Mouse (Mus musculus): ENCODE results near the gene Polk. TPM values are rescaled to one million over a fixed set of nuclear protein-coding genes. Genes with fewer than 3 reads are reported as not detected.

Polk gene
- 10 to 100 TPM; 12.3 to 15.6 (median 12.7) TPM for total RNA-seq (2022)

DNA sequence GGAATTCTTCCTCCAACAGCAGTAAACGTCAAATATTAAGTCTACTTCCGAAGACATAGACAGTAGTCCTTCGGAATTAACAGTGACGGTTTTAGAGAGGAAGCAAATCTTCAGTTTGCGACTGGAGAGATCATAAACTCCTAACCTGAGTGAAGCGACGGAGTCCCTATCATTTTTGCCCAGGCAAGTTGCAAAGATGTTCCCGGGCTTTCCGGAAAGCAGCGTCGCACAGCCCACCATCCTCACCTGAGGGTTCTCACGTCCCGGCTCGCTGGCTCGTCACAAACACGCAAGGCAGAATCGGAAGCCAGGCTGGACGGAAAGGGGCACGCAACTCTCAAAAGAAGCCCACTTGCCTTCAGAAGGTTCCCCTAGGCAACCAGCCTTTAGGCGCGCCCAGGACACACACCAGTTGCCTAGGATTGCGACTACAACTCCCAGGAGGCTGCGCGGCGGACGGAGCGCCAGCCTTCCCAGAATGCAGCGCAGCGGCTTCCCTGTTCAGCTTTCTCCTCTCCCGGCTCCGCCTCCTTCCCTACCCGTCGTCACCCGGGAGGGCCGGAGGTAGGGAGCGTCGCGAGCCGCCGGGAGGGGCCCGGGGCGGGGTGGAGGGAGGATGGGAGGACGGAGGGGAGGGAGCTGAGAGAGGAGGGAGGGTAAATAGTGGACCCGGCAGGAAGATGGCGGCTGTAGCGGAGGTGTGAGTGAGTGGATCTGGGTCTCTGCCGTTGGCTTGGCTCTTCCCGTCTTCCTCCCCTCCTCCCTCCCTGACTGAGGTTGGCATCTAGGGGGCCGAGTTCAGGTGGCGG lies at the start of gene Polk, which contains the start of gene Col4a3bp:
Gene Polk (minus strand): TSS at position 499 of the 809 bp plus-strand sequence.
Gene Col4a3bp (plus strand): TSS at position 538 of the 809 bp plus-strand sequence.
- peak; percentile 95 to 96 for DNase-seq (ENCODE audit: low spot score in 2 of 2)

DNA sequence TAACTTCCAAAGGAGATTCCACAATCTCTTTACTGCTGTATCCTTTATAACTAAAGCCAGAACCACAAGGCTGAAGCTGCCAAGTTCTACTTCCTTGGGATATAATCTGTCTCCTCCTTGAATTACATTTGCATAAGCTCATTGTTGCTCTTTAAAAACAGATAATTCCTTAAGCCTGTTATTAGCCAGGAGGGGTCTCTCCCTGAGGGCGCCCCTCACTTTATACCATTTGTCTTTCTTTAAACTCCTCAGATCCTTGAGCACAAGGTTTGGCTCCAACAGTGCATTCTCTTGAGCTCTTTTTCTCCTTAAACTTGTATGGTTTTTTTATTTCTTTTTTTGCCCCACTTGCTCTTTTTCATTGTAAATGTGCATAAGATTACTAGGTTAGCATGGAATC lies 46.3 kb upstream of the Polk start:
- DNase-seq (ENCODE audit: low spot score in 2 of 2): no peak

DNA sequence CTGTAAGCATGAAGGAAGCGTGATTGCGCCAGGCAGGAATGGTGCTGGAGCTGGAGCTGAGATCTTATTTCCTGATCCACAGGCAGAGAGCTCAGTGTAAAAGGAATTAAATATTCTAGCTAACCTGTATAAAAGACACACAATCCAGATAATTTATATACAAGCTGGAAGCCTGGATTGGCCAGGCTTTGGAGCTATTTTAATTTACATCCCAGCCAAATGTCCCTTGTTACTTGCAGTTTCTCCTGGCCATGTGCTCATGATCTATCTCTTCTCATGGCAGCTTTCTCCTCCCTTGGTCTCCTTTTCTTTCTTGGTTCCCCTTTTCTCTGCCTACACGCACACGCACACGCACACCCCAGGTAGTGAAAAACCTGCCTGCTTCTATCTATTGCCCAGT lies 44.2 kb upstream of the Polk start:
- DNase-seq (ENCODE audit: low spot score in 2 of 2): no peak

DNA sequence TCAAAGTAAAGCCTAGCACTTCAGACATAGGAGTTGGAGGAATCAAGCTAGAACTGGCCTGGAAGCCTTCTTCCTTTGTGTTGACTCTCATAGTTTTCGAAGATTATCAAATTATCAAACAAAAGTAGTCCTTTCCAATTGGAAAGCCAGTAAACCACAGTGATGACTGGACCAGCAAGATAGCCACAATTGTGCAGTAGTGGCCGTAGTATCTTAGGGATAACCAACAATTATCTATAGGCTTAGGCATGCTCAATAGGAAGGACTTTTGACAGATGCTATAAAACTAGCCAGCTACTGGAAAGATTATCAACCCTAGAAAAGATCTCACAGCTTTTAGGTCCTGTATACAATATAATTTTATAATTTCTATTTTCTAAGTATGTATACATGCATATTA lies 41.8 kb upstream of the Polk start:
- no peak for DNase-seq (ENCODE audit: low spot score in 2 of 2)

DNA sequence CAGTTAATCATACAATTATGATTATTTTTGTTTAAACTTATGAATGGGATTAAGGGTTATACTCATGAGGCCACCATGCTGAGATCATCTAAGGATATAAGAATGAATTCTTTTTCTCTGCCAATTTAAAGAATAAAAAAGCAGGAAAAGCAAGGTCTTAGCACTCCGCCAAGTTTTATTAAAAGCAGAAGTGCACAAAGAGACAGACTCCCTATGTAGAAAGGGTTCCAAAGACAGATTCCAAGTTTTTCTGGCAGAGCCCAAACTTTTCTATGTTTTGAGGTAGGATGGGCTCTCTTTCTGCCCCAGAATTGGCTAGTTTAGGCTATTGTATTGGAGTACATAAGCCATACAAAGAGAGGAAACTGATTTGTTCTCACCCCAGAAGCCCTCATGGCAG lies 37.6 kb upstream of the Polk start:
- no peak for DNase-seq (ENCODE audit: low spot score in 2 of 2)

DNA sequence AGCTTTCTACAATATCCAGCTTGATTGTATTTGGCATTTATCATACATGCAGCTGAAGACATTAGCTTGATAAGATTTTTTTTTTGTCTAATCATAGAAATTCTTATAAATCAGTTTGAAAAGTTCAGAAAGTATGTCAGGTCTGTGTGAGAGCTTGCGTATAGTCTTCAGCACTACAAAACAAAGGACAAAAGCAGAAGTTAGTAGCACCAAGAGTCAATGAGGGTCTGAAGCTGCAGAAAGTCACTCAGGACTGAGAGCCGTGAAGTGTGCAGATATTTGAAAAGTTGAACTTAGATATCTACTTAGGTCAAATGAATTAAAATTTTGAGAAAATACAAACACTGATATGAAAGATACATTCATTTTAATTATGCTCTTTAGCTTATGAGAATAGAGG lies 36.7 kb upstream of the Polk start:
- no peak for DNase-seq (ENCODE audit: low spot score in 2 of 2)

DNA sequence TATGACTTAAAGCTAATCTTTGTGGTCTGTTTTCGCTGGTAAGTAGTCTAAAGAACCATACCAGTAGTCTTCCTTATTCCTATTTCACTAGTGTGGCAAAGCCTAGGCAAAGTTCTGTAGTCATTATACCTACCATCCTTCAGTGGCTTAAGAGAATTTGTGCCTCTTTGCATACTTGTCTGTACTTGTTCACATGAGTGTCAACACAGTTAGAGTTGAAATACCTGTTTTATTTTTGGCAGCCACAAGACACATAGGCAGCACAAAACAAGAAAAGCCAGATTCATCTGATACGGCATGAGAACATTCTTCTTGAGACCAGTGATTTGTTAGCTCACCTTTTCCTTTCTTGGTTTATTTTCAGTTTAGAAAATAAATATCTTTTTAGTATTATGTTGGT lies 31.8 kb upstream of the Polk start:
- DNase-seq (ENCODE audit: low spot score in 2 of 2): no peak

DNA sequence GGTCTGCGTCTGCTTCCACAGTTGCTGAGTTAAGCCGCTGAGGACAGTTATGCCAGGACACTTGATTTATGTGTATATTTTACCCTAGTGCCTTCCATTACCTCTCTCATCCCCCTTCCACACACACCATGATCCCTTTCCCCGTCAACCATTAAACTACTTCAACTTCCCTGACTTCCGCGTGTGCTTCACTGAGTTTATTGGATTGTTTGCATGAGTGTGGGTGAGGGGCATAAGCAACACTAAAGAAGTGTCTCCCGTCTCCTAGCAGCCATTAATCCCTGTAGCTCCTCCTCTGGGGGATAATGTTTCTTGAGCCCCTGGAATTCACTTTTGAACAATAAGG lies 28.6 kb upstream of the Polk start:
- DNase-seq (ENCODE audit: low spot score in 2 of 2): no peak

DNA sequence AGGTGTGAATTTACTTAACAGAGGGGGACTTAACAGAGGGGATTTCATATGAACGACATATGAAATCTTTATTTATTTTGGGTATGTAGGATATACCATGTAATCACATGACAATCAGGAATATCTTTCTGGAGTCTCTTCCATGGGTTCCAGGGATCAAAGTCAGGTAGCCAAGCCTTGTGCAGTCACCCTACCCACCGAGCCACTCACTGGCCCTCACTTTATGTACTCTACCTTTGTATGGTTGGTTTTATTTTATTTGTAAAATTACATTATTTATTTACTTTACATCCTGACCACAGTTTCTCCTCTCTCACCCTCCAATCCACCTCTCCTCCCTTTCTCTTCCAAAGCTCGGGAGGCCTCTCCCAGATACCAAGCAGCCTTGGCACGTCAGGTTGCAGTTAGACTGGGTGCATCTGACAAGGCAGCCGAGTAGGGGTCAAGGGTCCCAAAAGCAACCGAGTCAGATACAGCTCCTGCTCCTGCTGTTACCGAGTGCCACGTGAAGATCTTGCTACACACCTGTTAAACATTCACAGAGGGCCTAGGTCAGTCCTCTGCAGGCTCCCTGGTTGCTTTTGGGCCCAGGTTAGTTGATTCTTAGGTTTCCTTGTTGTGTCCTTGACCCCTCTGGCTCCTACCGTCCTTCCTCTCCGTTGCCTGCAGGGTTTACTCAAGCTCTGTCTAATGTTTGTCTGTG lies 28.1 kb upstream of the Polk start:
- no peak for DNase-seq (ENCODE audit: low spot score in 2 of 2)

DNA sequence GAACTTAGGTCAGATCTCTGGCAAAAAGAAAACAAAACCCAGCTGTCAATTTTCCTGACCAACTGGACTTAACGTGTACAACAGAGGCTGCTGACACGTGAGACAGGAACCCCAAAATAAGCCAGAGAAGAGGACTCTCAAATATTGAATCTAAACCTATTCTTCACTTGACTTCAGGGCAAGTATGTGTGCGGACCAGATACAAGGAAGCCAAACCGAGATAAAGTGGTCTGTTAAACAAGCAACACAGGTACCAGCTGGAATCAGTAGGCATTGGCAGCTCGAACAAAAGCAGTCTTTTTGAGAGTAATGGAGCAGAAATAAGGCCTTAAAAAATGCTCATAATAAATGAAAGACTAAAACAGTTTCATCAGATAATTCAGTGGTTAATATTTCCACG lies 25.6 kb upstream of the Polk start:
- no peak for DNase-seq (ENCODE audit: low spot score in 2 of 2)

DNA sequence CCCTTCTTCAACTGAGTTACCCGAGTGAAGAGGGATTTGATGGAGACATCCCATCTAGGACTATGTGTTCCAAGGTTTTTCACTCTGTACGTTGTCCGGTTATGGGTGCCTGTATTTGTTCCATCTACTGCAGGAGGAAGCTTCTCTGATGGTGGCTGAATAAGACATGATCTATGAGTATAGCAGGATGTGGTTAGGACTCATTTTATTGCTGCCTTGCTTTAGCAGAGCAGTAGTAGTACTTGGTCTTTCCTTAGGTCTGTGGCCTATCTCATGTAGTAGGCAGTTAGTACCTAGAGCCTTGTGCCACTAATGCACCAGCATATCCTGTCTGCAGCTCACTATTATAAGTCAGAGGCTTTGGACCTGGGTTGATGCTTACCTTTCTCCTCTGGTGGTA lies 12.7 kb upstream of the Polk start:
- no peak for DNase-seq (ENCODE audit: low spot score in 2 of 2)

DNA sequence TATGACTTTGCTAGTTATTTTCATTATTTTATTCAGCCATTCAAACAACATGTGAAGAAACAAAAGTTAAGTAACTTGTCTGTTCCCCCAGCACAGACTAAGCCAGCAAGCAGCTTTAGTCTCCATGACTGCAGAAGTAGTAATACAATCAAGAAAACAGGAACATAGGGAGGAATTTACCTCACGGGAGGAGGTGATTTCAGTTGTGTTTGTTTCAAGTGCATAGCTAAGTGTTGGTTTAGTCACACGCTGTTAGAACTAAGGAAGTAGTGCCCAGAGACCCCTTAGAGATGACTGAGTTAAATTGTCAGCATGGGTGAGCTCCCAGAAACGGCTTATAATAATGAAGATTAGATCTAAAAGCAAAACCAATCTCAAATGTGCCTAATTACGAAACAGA lies 5.6 kb upstream of the Polk start:
- no peak for DNase-seq (ENCODE audit: low spot score in 2 of 2)

DNA sequence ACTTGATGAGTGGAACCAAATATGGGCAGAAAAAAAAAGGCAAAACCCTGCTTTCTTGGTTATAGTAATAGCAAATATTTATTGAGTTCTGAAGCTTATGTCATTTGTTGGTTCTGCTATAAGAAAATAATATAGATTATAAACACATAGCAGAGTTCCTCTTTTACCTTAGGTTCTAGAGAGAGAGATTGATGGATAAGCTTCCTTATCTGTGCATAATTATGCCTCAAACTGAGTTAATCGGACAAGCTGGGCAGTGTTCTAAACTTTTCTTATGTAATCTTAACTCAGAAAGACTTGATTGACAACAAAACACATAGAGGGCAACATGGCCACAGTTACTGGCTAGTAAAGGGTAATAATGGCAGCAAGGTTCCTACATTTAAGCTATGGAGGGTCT lies 4.9 kb upstream of the Polk start:
- DNase-seq (ENCODE audit: low spot score in 2 of 2): no peak

DNA sequence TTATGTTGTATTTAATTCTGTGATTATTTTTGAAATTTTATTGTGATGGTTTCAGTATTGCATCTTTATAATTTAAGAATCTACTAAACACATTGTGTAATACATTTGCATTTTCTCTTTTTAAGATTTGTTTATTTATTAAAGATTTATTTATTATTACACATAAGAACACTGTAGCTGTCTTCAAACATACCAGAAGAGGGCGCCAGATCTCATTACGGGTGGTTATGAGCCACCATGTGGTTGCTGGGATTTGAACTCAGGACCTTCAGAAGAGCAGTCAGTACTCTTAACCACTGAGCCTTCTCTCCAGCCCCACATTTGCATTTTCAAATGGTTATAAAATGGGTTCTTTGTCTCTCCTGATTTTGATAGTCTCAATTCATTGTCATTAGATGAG lies 2.1 kb upstream of the Polk start:
- DNase-seq (ENCODE audit: low spot score in 2 of 2): no peak

DNA sequence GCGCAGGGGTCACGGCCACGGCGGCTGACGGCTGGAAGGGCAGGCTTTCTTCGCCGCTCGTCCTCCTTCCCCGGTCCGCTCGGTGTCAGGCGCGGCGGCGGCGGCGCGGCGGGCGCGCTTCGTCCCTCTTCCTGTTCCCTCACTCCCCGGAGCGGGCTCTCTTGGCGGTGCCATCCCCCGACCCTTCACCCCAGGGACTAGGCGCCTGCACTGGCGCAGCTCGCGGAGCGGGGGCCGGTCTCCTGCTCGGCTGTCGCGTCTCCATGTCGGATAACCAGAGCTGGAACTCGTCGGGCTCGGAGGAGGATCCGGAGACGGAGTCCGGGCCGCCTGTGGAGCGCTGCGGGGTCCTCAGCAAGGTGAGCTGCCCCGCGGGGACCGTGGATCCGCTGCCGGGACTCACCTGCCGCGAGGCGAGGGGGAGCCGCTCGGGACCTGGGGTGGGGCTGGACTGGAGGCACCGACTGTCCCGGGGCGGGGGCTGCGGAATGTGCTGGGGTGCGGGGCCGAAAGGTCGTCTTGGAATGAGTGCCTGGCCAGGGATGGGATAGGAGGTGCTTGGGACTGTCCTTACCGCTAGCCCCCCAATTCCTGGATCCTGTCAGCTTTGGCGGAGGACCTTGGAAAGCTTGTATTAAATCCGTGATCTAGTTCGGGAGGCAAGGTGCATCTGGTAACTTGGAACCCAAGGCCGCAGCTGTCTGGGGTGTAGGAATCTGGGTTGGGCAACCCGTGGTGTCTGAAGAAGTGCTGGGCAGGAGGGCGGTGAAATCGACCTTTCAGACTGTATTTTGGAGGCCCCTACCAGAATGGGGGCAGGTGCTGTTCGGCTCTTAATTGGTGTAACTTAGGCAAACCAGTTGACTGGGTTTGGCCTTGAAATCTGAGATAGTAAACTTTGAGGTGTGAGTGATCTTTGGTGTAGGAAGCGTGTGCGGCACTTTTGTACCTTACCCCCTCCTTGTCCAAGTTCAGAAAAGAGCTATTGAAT lies 817 bp upstream of the Polk start:
- peak in 1 of 2 experiments; percentile 35 for DNase-seq (ENCODE audit: low spot score in 2 of 2)

DNA sequence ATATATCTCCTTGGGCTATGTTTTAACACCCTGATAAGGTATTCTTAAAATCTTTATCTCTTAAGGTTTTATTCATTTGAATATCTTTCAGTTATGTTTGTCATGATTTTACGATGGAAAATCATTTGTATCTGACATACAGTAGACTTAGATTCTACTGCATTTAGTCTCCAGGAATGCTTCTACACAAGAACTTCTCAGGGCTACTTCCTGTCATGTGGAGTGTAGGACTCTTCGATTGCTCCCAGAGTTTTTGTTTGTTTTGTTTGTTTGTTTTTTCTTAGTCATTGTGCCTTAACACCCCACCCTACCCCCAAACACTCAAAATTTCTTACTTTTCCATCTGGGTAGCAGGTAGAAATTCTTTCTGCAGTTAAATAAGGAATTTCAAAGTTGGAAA lies 998 bp downstream of the Polk start:
- DNase-seq (ENCODE audit: low spot score in 2 of 2): no peak

DNA sequence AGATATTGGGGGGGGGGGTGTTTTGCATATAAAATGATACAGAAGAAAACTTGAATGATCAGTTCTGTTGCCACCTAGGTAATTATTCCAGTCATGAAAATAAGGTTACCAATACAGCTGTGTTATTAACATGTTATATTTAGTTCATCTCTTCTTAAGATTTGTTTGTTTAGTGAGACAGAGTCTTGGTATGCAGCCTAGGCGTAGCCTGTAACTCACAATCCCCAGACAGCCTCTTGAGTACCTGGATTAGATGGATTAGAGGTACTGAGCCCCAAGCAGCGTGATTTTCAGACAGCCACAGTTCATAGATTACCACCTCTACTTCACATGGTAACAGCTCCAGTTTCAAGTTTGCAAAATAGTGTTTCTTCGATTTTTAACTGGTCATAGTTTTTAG lies 4.3 kb downstream of the Polk start:
- DNase-seq (ENCODE audit: low spot score in 2 of 2): no peak

DNA sequence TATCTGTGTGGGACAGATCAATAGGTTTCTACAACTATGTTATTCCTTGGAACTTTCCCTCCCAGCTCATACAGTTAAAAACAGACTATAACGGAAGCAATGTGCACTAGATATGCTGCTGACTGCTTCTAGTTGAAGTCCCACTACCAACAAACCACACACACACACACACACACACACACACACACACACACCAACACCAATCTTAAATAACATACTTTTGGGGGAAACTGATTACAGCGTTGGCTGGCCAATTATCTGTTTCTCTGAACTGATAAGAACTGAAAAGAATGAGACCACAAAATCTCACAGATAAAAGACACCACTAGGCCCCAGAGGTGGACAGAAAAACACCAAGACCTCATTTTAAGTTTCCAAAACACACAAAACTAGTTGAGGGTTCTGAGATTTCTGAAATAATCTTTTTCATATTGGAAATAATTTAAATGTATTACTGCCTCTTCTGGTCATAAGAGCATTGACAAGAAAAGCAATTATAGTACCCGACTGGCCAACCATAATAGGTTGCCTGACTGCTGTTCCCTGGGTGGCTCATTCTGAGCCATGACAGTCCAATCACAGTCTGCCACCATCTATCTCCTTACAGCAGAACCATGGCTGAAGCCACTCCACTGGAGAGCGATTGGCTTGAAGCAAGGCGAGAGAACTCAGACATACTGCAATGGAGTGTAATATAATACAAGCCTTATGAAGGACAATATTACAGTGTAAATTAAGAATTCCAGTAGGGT lies 5.4 kb downstream of the Polk start:
- no peak for DNase-seq (ENCODE audit: low spot score in 2 of 2)

DNA sequence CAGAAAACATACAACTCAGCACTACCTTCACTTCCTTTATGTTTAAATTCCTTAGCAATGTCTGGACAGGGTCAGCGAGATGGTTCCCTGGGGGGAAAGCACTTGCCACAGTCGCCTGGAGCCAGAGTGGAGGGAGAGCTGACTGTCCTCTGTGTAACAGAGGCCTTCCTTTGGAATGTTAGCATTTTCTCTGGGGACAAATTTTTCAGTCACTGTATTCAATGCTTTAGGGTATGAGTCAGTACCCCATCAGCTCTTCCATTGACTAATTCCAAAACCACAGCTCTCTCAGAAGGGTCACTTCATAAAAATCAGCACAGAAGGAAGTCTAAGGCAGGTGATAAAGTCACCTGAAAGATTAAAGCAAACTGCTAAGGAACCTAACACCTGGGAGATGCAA lies 8.6 kb downstream of the Polk start:
- DNase-seq (ENCODE audit: low spot score in 2 of 2): no peak

DNA sequence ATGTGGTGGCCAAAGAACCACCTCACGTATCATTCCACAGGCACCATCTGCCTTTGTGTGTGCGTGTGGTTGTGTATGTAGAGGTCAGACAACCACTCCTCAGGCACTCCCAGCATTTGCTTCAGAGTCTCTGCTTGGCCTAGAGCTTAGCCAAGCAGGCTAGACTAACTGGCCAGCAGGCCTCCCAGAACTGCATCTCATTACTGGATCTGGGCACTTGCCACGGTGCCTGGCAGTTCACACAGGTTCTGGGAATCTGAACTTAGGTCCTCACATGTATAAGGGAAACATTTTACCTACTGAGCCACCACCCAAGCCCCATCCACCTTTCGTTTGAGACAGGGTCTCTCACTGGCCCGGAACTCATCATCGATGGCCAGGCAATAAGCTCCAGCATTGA lies 10.2 kb downstream of the Polk start:
- no peak for DNase-seq (ENCODE audit: low spot score in 2 of 2)

DNA sequence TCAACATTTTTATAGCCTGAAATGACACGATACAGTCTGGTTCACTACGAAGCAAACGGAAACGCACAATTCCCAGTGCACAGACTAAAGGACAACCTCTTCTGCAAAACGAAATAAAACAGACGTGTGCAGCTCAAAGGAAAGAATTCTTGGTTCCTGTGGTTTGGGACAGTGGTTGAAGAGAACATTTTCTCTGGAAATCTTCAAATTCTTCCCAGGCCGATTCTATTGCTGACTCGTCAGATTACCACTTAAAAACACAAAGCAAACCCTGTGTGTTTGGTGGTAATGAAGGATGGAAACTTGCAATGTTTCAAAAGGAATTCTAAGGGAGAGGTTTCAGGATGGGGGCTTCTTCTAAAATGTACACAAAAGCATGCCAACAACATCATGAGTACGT lies 12.3 kb downstream of the Polk start:
- DNase-seq (ENCODE audit: low spot score in 2 of 2): no peak
